Mouse (Mus musculus) lung, embryonic 16.5 days (tissue): ENCODE measurements around the gene Setd2. TPM values are rescaled to one million over a fixed set of nuclear protein-coding genes. Genes with fewer than 3 reads are reported as not detected.

Experiments used
- ATAC-seq: fragments of 200-750 bp; cut with Nextera tagmentation; 2 replicates; pipeline ENCODE4 v1.8.0; 2017; ENCODE audit warnings: low read depth, mild to moderate bottlenecking, moderate library complexity
- H3K27ac ChIP-seq: fragments of 300-500 bp; sonication (generic); 2 replicates; pipeline ENCODE4 v1.5.1; 2014; ENCODE audit warnings: mild to moderate bottlenecking, control low read depth, low read length
- H3K27me3 ChIP-seq: fragments of 300-500 bp; sonication (generic); 2 replicates; pipeline ENCODE4 v1.6.1; 2014; ENCODE audit warnings: low read depth, low read length, mixed read lengths; ENCODE audit not compliant: control insufficient read depth, insufficient read depth
- H3K36me3 ChIP-seq: fragments of 300-500 bp; sonication (generic); 2 replicates; pipeline ENCODE4 v1.6.1; 2014; ENCODE audit warnings: low read length; ENCODE audit not compliant: control insufficient read depth, insufficient read depth
- H3K4me1 ChIP-seq: fragments of 300-500 bp; sonication (generic); replicated peaks from 2 replicates; pipeline ENCODE4 v1.6.1; 2014; ENCODE audit warnings: low read length, mixed read lengths; ENCODE audit not compliant: control insufficient read depth, insufficient read depth
- H3K4me2 ChIP-seq: fragments of 300-500 bp; sonication (generic); 2 replicates; pipeline ENCODE4 v1.6.1; 2014; ENCODE audit warnings: low read depth, low read length, control low read depth
- H3K4me3 ChIP-seq: fragments of 300-500 bp; sonication (generic); 2 replicates; pipeline ENCODE4 v1.5.1; 2014; ENCODE audit warnings: mild to moderate bottlenecking, low read length, control low read depth
- H3K9ac ChIP-seq: fragments of 300-500 bp; sonication (generic); 2 replicates; pipeline ENCODE4 v1.6.1; 2014; ENCODE audit warnings: low read length, control low read depth
- H3K9me3 ChIP-seq: fragments of 300-500 bp; sonication (generic); 2 replicates; pipeline ENCODE4 v1.6.1; 2016; ENCODE audit warnings: low read length; ENCODE audit not compliant: control insufficient read depth
- WGBS: fragments of 180-500 bp; shearing (Covaris S2); extraction: QIAGEN DNeasy Blood & Tissue Kit; methylation state at CpG from one replicate; pipeline ENCODE4 v1.1.7; 2014; 5-methylcytosine and 5-hydroxymethylcytosine counted together
- polyA plus RNA-seq: library from polyadenylated mRNA; unstranded; fragments of >200 nt; fragmentation: Nextera tagmentation; extraction: Ambion mirVana; gene quantifications from 2 replicates; pipeline ENCODE4 v1.2.1, GENCODE M21; 2015

Gene Setd2
- polyA plus RNA-seq, 1 experiment from 2014 or later = 31.7 TPM

DNA sequence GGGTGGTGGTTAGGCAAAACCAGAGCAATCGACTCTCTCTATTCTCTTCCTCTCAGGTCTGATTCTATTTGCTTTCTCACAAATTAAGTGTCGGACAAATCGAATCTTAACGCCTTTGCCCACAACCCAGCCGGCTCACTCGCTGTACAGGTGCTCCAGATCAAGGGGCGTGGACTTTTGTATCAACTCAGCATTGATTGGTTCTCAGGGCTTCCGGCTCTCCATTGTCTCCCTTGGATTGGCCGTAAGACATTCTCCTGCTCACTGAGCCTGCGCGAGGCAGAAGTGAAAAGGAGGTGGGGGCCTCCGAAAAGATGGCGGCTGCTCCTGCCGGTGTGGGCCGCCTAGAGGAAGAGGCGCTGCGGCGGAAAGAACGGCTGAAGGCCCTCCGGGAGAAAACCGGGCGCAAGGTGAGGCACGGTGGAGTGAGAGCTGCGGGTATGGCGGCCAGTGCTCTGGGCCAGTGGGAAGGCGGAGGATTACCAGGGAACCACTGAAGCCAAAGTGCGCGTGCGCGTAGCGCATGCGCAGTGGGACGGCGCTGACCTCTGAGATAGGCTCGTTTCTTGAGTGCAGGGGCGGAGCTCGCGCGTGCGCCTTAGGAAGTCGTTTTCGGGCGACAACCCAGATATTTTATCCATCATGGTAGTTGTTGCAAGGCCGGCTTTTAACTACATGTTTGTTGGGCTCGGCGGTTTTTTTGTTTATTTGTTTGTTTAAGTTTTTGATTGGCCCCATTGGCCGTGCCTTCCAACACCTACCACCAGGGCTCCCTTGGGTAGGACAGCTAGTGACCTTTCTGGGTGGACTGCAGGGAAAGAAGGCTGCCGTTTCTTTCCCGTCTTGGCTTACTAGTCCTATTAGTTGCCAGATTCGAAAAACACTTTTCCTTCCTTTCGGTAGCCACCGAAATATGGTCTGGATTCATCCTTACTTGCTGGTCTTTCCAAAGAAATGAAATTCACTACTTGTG, 124.1 kb downstream of the Setd2 start, which contains the start of gene Ccdc12:
Gene Ccdc12 (plus strand): TSS at position 255 of the 973 bp plus-strand sequence.
- WGBS = under 1% methylated on average over 52 of the region's 52 CpGs
- Histone ChIP-seq H3K9me3 (no peaks in the 10 kb centered on the region), H3K9ac (peak within 1 kb of the TSS; percentile 76)

DNA sequence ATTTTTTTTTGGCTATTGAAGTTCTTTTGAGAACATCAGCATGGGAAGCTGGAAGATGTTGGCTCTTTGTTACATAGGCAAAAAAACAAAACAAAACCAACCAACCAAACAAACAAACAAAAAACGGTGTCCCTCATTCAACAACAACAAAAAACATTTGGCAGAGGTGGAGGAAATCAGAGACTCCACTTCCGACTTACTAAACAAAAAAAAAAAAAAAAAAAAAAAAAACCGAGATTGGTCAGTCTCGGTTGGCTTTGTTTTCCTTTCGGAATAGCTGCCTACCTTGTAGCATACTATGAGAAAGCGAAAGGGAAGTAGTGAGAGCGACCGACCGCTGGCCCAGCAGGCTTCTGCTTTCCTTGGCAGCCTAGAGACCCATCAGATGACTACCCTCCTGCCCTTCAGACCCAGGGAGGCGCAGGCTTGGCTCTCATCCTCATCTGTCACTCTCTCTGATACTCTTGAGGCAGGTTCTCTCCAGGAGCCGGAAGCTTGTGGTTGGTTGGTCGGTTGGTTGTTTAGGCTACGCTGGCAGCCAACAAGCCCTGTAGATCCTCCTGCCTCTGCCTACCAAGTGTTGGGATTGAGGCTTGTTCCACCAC, 125.2 kb downstream of the Setd2 start:
- Histone ChIP-seq H3K9me3 (no peaks in the 10 kb centered on the region), H3K27me3 (peaks cover 9% of the 10 kb centered on the region; the same call in 1 of the 2 replicates), H3K4me2 (peak overlapping the region; percentile 82), H3K27ac (no peak overlapping the region), H3K36me3 (peaks cover 8% of the 10 kb centered on the region; the same call in 1 of the 2 replicates), H3K4me1 (peaks cover 33% of the 10 kb centered on the region), H3K9ac (peak overlapping the region; percentile 76), H3K4me3 (peak overlapping the region; percentile 64)
- no peak for ATAC-seq
- WGBS = 61% methylated on average over 13 of the region's 13 CpGs

More for the DNA sequence above, 124.1 kb downstream of the Setd2 start, which contains the start of gene Ccdc12:
- Histone ChIP-seq H3K36me3 (peaks cover 8% of the 10 kb centered on the region; the same call in 1 of the 2 replicates), H3K4me1 (peaks cover 39% of the 10 kb centered on the region), H3K27ac (peak within 1 kb of the TSS; percentile 87), H3K27me3 (peaks cover 9% of the 10 kb centered on the region; the same call in 1 of the 2 replicates), H3K4me3 (peak within 1 kb of the TSS; percentile 64), H3K4me2 (peak within 1 kb of the TSS; percentile 82)
- ATAC-seq = peak; percentile 90

GRCm38 (mm10) chr9:110659521-110659920, 127.1 kb downstream of the Setd2 start:
- Histone ChIP-seq H3K27ac (no peak overlapping the region), H3K27me3 (no peaks in the 10 kb centered on the region), H3K9me3 (no peaks in the 10 kb centered on the region), H3K4me3 (no peak overlapping the region), H3K36me3 (peaks cover 8% of the 10 kb centered on the region; the same call in 1 of the 2 replicates), H3K9ac (no peak overlapping the region), H3K4me2 (no peak overlapping the region), H3K4me1 (peaks cover 26% of the 10 kb centered on the region)
- ATAC-seq = no peak
- WGBS = 88% methylated on average over 12 of the region's 12 CpGs

DNA sequence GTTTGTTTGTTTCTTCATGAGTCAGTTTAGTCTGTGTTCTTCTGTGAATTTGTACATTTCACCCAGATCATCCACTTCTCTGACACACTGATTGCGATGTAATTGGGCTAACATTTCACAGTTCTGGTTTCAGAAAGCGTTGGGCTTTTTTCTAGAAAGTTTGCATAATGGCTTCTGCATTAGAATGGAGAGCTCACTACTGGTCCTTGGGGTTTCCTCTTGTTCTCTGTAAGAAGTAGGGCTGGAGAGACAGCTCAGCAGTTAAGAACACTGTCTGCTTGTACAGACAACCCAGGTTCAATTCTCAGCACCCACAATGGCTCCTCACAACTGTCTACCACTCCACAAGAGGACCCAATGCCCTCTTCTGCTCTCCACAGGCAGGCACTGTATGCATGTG, 127.8 kb downstream of the Setd2 start:
- peaks cover 24% of the 10 kb centered on the region for H3K4me1 ChIP-seq
- no peaks in the 10 kb centered on the region for H3K9me3 ChIP-seq
- no peak overlapping the region for H3K4me2 ChIP-seq
- H3K36me3 ChIP-seq = peaks cover 8% of the 10 kb centered on the region; the same call in 1 of the 2 replicates
- H3K27me3 ChIP-seq = no peaks in the 10 kb centered on the region
- ATAC-seq = no peak
- 79% methylated on average over 2 of the region's 2 CpGs for WGBS
- no peak overlapping the region for H3K4me3 ChIP-seq
- H3K9ac ChIP-seq = no peak overlapping the region
- no peak overlapping the region for H3K27ac ChIP-seq

- no peak for ATAC-seq
- WGBS = 59% methylated on average over 7 of the region's 7 CpGs
These were observed 128.6 kb downstream of the Setd2 start for GRCm38 (mm10) chr9:110660856-110661612.

DNA sequence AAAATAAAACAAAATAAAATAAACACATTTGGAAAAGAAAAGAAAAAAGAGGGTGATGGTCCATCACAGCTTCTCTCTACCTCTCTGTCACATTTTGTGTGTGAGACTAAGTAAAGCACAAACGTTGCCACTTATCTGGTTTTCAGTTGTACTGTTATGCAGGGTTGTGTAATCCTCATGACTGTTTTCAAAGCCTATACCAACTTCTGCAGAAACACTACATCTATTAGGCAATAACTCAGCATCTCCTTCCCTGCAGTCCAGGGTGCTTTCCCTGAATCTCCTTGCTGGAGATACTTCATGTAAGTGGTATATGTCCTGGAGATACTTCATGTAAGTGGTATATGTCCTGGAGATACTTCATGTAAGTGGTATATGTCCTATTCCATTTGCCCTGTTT, 130.4 kb downstream of the Setd2 start:
- ATAC-seq = no peak
- no peak overlapping the region for H3K4me2 ChIP-seq
- H3K36me3 ChIP-seq = peaks cover 8% of the 10 kb centered on the region; the same call in 1 of the 2 replicates
- H3K27ac ChIP-seq = no peak overlapping the region
- no peaks in the 10 kb centered on the region for H3K27me3 ChIP-seq
- no peak overlapping the region for H3K4me3 ChIP-seq
- peaks cover 24% of the 10 kb centered on the region for H3K4me1 ChIP-seq
- H3K9ac ChIP-seq = no peak overlapping the region
- WGBS = 61% methylated on average over 1 of the region's 1 CpGs
- H3K9me3 ChIP-seq = no peaks in the 10 kb centered on the region

More at GRCm38 (mm10) chr9:110660856-110661612, 128.6 kb downstream of the Setd2 start:
- no peak overlapping the region for H3K27ac ChIP-seq
- H3K9me3 ChIP-seq = no peaks in the 10 kb centered on the region
- H3K4me2 ChIP-seq = no peak overlapping the region
- peaks cover 22% of the 10 kb centered on the region for H3K4me1 ChIP-seq
- no peaks in the 10 kb centered on the region for H3K27me3 ChIP-seq
- H3K36me3 ChIP-seq = peaks cover 8% of the 10 kb centered on the region; the same call in 1 of the 2 replicates
- no peak overlapping the region for H3K4me3 ChIP-seq
- no peak overlapping the region for H3K9ac ChIP-seq

GRCm38 (mm10) chr9:110665912-110666311, 133.5 kb downstream of the Setd2 start:
- peak overlapping the region; percentile 74 for H3K27ac ChIP-seq
- no peaks in the 10 kb centered on the region for H3K9me3 ChIP-seq
- H3K4me3 ChIP-seq = no peak overlapping the region
- peak overlapping the region; percentile 23 for H3K4me2 ChIP-seq
- ATAC-seq = peak; percentile 65
- WGBS = 18% methylated on average over 4 of the region's 4 CpGs
- no peaks in the 10 kb centered on the region for H3K36me3 ChIP-seq
- H3K27me3 ChIP-seq = no peaks in the 10 kb centered on the region
- H3K9ac ChIP-seq = peak overlapping the region; percentile 31
- H3K4me1 ChIP-seq = peaks cover 30% of the 10 kb centered on the region

- H3K36me3 ChIP-seq = no peaks in the 10 kb centered on the region
- no peaks in the 10 kb centered on the region for H3K9me3 ChIP-seq
- 0 out of 2 replicates have a peak overlapping the region, but pooled peaks have one; percentile 5 for H3K4me2 ChIP-seq
- H3K27ac ChIP-seq = peak overlapping the region; percentile 74
- ATAC-seq = no peak
- peak overlapping the region; percentile 31 for H3K9ac ChIP-seq
- no peak overlapping the region for H3K4me3 ChIP-seq
- H3K4me1 ChIP-seq = peaks cover 32% of the 10 kb centered on the region
- H3K27me3 ChIP-seq = no peaks in the 10 kb centered on the region
- 42% methylated on average over 8 of the region's 8 CpGs for WGBS
These were observed 134.0 kb downstream of the Setd2 start for GRCm38 (mm10) chr9:110666374-110666773.
